Mouse (Mus musculus) spleen, postnatal 10 days (tissue): ENCODE data around the gene Adcyap1.

Experiments used
- DNase-seq, 2 experiments: peaks; one replicate each; pipeline ENCODE4 v3.0.0; 2021 to 2022; ENCODE audit warnings: low spot score in 2 of 2

Gene Adcyap1

DNA sequence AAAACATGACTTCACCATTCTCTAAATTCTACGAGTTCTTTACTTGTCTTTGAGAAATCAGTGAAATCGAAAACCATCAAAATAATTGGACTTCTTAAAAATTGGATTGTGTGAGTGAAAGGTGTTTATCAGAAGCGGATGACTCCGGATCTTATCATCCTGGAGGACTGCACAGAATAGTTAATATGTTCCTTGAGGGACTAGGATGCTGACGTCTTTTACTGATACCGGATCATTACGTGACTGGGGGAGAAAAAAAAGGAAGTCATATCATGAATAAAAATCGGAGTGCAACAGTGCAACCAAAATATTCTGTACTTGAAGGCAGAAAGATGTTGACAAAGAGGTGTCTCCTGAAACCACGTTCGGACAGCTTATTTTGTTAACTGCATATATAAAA lies at the start of gene Adcyap1:
TSS of gene Adcyap1 (plus strand) at position 301 of the 400 bp plus-strand sequence.
- no peak for DNase-seq

GRCm38 (mm10) chr17:93158280-93158851 lies 40.5 kb upstream of the Adcyap1 start:
- DNase-seq, result peak; percentile 6 to 31

GRCm38 (mm10) chr17:93169572-93169971 lies 29.2 kb upstream of the Adcyap1 start:
- no peak for DNase-seq

- no peak for DNase-seq
These were observed 2.0 kb upstream of the Adcyap1 start for GRCm38 (mm10) chr17:93196846-93197245.

- DNase-seq, result no peak
These were observed 604 bp upstream of the Adcyap1 start for GRCm38 (mm10) chr17:93198213-93198612.

- no peak for DNase-seq
These were observed 401 bp downstream of the Adcyap1 start for GRCm38 (mm10) chr17:93199218-93199617.

DNA sequence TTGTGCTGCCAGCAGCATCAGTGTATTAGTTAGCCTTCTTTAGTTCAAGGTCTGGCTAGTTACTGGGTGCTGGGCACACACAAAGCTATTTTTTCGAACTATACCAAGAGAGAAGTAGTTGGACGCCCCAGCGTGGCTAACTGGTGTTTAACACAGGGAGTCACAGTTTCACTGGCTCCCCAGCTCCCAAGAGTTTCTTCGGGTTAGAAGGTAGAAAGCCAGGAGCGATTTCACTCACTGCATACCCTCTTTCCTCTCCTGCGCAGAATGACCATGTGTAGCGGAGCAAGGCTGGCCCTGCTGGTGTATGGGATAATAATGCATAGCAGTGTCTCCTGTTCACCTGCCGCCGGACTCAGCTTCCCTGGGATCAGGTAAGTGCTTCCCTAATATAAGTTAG lies 930 bp downstream of the Adcyap1 start:
- DNase-seq, result no peak

DNA sequence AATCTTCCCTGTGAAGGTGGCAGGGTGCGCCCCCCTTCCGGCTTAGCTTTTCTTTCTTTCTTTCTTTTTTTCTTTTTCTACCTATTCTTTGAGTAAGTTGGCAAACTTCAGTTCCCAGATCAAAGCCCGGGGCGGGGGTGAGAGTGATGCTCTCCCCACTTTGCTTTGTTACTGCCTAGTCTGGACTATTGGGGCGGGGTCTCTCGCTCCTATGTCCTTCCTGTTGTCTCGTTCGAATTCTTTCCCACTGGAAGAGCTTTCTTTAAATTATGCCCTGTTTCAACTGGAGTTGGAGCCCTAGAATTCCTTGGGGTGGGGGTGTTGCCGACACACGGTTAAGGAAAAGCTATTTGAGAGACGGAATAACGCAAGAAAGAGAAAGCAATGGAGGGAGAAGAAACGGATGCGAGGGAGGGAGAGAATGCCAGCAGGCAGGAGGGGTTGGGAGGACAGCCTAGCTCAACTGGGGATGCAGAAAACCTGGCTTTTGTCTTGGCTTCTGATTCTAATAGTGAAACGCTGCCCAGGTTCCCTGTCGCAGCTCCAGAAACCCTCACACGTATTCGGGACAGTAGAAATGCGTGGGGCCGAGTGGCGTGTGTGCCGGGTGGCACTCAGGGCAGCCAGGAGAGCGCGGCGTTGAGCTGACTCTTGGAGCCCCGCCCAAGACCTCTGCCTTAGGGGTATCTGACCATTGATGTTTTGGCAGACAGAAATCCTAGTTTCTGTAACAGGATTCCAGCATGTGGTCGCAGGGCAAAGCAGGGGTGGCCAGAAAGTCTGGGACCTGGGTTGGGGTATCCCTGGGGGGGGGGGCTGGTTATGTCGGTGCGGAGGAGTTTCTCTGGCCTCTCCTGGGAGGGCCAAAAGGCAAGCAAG lies 1.8 kb downstream of the Adcyap1 start:
- no peak for DNase-seq

DNA sequence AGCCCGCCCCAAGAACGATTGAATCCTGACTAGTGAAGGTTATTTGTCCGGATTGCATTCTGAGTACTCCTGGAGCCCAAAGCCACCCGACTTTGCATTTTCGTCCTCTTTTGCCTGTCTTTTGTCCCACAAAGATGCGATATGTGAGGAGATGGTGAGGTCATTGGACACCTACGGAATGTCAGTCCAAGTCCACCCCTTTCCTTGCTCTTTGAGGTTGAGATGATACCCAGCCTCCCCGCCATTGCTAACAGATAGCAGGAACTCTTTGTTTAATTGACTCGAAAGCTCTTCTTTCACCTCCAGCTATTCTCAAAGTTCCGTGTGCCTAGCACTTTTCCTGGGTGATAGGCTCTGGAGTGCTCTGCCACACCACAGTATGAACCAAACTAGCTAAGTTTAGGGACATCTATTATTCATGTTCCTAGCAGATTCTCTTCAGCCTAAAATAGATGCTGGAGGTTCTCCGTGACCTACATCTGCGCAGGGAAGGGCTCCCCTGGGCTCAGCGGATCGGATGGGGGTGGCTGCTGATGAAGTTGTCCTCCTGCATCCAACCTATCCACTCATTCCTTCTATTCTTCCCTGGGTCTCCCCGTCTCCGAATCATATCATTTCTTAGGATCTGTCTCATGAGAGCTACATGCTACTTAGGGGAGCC lies 2.6 kb downstream of the Adcyap1 start:
- DNase-seq, result no peak

DNA sequence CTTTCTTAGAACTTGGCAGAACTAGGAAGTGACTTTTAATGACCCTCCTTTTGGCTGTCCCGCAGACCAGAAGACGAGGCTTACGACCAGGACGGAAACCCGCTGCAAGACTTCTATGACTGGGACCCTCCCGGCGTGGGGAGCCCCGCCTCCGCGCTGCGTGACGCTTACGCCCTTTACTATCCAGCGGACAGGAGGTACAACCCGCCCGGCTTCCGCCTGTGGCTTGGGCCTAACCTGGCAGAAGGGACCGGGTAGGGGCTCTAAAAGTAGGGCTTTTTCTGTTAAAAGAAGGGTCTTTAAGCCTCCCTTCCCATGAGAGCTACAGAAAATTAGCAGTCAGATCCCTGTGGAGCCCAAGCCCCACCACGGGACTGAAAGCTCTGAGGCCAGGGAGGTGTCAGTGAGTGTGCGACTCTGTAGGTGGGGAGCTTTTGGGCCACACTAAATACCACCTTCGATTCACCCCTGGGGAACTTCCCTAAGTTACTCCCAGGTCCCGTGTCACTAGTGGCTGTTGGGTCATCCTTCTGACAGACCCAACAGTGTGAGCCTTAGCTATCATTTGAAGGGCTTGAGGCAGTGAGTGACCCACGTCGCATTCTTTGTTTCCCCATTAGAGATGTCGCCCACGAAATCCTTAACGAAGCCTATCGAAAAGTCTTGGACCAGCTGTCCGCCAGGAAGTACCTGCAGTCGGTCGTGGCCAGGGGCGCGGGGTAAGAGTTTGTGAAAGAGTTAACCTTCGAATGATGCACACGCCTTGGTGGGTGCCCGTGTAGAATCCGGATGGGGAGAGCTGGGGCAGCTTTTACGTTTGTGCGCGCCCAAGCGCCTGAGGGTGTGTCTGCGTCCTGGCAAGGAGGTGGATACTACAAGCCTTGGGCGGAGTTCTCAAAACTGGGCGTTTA lies 3.6 kb downstream of the Adcyap1 start:
- no peak for DNase-seq

GRCm38 (mm10) chr17:93203076-93204031 lies 4.5 kb downstream of the Adcyap1 start:
- no peak for DNase-seq

- DNase-seq, result no peak
These were observed 19.0 kb downstream of the Adcyap1 start for GRCm38 (mm10) chr17:93217785-93218184.

- DNase-seq, result no peak
These were observed 19.8 kb downstream of the Adcyap1 start for GRCm38 (mm10) chr17:93218640-93219039.

DNA sequence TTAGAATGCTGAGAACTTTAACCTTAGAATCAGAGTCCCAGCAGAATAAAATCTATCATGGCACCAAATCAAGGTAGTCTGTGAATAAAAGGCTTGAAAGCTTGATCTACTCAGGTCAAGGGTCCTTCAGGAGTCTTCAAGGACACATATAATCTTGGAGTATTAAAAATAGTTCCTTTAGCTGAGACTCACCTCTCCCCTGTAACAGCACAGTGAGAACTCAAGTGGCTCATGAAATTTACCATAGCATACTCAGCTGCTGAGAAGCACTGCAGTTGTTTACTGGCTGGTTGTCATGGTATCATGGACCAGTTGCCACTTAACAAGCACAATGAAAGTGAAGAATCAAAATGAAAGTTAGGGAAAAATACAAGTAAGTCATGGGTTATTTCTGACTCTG lies 38.5 kb downstream of the Adcyap1 start:
- no peak for DNase-seq
